Mouse (Mus musculus) hindbrain, embryonic 14.5 days (tissue): ENCODE data around the gene Hnrnpul1. TPM values are rescaled to one million over a fixed set of nuclear protein-coding genes. Genes with fewer than 3 reads are reported as not detected.

Experiments
- ATAC-seq: fragments of 200-750 bp; cut with Nextera tagmentation; 2 replicates; pipeline ENCODE4 v1.8.0; 2017; ENCODE audit warnings: moderate number of reproducible peaks, mild to moderate bottlenecking, moderate TSS enrichment, moderate library complexity; ENCODE audit not compliant: low FRiP score
- DNase-seq: peaks from one replicate; pipeline ENCODE4 v3.0.0-alpha.2; 2015; ENCODE audit warnings: low spot score
- H3K27ac ChIP-seq: fragments of 300-500 bp; sonication (generic); 2 replicates; pipeline ENCODE4 v1.5.1; 2014; ENCODE audit warnings: mild to moderate bottlenecking, moderate library complexity
- H3K27me3 ChIP-seq: fragments of 300-500 bp; sonication (generic); 2 replicates; pipeline ENCODE4 v1.6.1; 2014; ENCODE audit warnings: mild to moderate bottlenecking, low read length, mixed read lengths; ENCODE audit not compliant: control insufficient read depth, insufficient read depth
- H3K36me3 ChIP-seq: fragments of 300-500 bp; sonication (generic); replicated peaks from 2 replicates; pipeline ENCODE4 v1.6.1; 2014; ENCODE audit not compliant: control insufficient read depth, insufficient read depth
- H3K4me1 ChIP-seq: fragments of 300-500 bp; sonication (generic); replicated peaks from 2 replicates; pipeline ENCODE4 v1.6.1; 2014; ENCODE audit warnings: antibody characterized with exemption, low read length, mixed read lengths; ENCODE audit not compliant: control insufficient read depth, insufficient read depth
- H3K4me2 ChIP-seq: fragments of 300-500 bp; sonication (generic); replicated peaks from 2 replicates; pipeline ENCODE4 v1.6.1; 2014; ENCODE audit warnings: mild to moderate bottlenecking, moderate library complexity
- H3K4me3 ChIP-seq: fragments of 300-500 bp; sonication (generic); replicated peaks from 2 replicates; pipeline ENCODE4 v1.5.1; 2014; ENCODE audit warnings: mild to moderate bottlenecking, low read length
- H3K9ac ChIP-seq: fragments of 300-500 bp; sonication (generic); 2 replicates; pipeline ENCODE4 v1.6.1; 2014
- H3K9me3 ChIP-seq: fragments of 300-500 bp; sonication (generic); 2 replicates; pipeline ENCODE4 v1.6.1; 2016; ENCODE audit warnings: low read length; ENCODE audit not compliant: control insufficient read depth
- WGBS: fragments of 180-500 bp; shearing (Covaris S2); extraction: QIAGEN DNeasy Blood & Tissue Kit; methylation state at CpG from one replicate; pipeline ENCODE4 v1.1.7; 2014; 5-methylcytosine and 5-hydroxymethylcytosine counted together
- polyA plus RNA-seq: library from polyadenylated mRNA; unstranded; fragments of >200 nt; fragmentation: Nextera tagmentation; extraction: Ambion mirVana; gene quantifications from 2 replicates; pipeline ENCODE4 v1.2.1, GENCODE M21; 2014

The Hnrnpul1 gene
- polyA plus RNA-seq, 1 experiment from 2014 or later, result 54.7 TPM

DNA sequence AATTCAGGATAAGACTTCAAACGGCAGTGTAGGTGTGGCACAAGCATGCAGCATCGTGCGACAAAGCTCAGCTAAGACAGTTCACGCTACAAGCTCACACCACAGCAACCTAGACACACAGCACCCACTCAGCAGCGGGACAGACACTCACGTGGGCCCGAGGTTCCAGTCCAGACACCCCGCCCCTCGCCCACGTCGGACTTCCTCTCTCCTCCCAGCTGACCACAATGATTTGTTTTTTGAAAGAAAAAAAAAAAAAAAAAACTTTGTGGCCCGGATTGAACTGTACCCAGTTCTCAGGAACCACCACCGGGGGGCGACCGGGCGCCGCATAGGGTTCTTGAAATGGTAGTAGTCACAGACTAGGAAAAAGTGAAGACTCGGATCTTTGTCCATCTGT lies 1.5 kb upstream of the Hnrnpul1 start:
- under 1% methylated on average over 18 of the region's 18 CpGs for WGBS
- ATAC-seq (peak; percentile 13; the same call in 1 of the 2 replicates), DNase-seq (peak; percentile 85)
- Histone ChIP-seq H3K27ac (peak overlapping the region; percentile 99), H3K4me2 (peak overlapping the region; percentile 98), H3K27me3 (no peaks in the 10 kb centered on the region), H3K4me1 (peaks cover 17% of the 10 kb centered on the region), H3K4me3 (peak overlapping the region; percentile 96), H3K36me3 (peaks cover 9% of the 10 kb centered on the region; the same call in 1 of the 2 replicates), H3K9me3 (no peaks in the 10 kb centered on the region), H3K9ac (peak overlapping the region; percentile 55)

DNA sequence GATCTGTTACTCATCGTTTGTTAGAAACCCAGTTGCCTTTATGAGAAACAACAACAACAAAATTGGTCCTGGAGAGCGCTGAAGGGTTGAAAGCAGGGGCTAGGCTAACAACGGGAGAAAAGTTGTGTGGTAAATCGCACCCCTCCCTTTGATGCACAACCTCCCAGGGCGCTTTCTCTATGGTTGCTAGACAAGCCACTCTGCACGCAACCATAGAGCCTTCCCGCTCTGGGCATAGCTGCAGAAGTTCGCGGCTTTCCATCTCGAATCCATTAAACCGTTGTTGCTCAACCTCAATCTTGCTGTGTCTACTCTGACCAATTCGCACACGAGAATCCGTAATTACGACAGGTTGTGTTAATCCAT lies 894 bp upstream of the Hnrnpul1 start:
- under 1% methylated on average over 15 of the region's 15 CpGs for WGBS
- DNase-seq, result peak; percentile 74
- H3K9ac ChIP-seq, result peak overlapping the region; percentile 55

DNA sequence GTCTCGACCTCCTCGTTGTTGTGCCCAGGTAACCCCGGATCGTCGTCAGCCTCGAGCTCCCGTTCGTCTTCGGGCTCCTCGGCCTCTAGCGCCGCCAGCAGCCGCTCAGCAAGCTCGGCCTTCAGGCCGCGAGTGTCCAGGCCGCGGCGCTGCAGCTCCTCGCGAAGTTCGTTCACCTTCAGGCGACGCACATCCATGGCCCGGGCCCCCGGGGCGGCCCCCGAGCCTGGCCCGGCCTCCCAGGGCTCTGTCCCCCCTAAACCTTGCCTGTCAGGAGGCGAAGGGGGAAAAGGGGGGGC lies 169 bp downstream of the Hnrnpul1 start:
- 0% methylated on average over 29 of the region's 30 CpGs for WGBS
- ATAC-seq, result no peak
- Histone ChIP-seq H3K9ac (peak overlapping the region; percentile 97), H3K9me3 (no peaks in the 10 kb centered on the region), H3K4me2 (peak overlapping the region; percentile 99), H3K4me1 (peaks cover 17% of the 10 kb centered on the region), H3K36me3 (peaks cover 25% of the 10 kb centered on the region), H3K4me3 (peak overlapping the region; percentile 96), H3K27ac (peak overlapping the region; percentile 99), H3K27me3 (no peaks in the 10 kb centered on the region)
- no peak for DNase-seq

More for the DNA sequence above, 894 bp upstream of the Hnrnpul1 start:
- peaks cover 17% of the 10 kb centered on the region for H3K4me1 ChIP-seq
- H3K4me3 ChIP-seq, result peak overlapping the region; percentile 96
- H3K27me3 ChIP-seq, result no peaks in the 10 kb centered on the region
- no peaks in the 10 kb centered on the region for H3K9me3 ChIP-seq
- peaks cover 14% of the 10 kb centered on the region; the same call in 1 of the 2 replicates for H3K36me3 ChIP-seq
- H3K27ac ChIP-seq, result peak overlapping the region; percentile 99
- H3K4me2 ChIP-seq, result peak overlapping the region; percentile 98
- peak; percentile 50 for ATAC-seq

DNA sequence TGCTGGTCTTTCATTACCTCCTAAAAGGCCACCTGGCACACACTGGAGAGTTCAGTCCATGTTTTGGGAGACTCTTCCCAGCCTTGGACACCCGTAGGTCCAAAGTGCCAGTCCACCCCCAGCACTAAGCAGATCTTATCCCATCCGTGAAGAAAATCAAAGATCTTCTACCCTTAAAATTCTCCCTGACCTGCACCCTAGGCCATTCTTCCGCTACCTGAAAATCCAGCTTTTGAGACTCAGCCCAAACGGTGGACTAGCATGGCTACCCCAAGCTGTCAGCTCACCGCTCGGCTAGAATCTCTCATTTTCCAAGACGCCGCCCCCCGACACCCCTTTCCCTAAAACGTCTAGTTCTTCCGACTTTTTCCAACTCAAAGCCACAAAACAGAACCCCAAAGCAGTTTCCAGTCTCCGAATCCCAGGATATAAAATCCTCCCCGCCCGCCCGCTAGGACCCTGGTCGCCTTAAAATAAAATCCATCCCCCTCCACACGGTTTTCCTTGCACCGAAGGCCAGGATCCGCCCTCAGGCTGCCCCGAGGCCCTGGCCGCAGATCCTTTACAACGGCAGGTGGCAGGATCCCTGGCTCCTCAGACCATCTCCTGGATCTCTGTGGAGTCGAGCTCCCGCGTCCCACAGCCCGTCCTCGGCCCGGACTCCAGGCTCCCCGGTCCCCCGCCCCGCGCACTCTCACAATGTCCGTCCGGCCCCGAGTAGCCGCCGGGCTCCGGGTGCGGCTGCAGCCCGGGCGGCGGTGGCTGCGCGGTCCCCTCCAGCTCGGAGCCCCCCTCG lies 716 bp downstream of the Hnrnpul1 start:
- ATAC-seq (peak; percentile 6; the same call in 1 of the 2 replicates), DNase-seq (no peak)
- H3K36me3 ChIP-seq, result peaks cover 30% of the 10 kb centered on the region
- peaks cover 17% of the 10 kb centered on the region for H3K4me1 ChIP-seq
- peak overlapping the region; percentile 99 for H3K27ac ChIP-seq
- no peaks in the 10 kb centered on the region for H3K27me3 ChIP-seq
- peak overlapping the region; percentile 99 for H3K4me2 ChIP-seq
- H3K4me3 ChIP-seq, result peak overlapping the region; percentile 96
- peak overlapping the region; percentile 97 for H3K9ac ChIP-seq
- H3K9me3 ChIP-seq, result no peaks in the 10 kb centered on the region
- WGBS, result 2% methylated on average over 46 of the region's 46 CpGs

DNA sequence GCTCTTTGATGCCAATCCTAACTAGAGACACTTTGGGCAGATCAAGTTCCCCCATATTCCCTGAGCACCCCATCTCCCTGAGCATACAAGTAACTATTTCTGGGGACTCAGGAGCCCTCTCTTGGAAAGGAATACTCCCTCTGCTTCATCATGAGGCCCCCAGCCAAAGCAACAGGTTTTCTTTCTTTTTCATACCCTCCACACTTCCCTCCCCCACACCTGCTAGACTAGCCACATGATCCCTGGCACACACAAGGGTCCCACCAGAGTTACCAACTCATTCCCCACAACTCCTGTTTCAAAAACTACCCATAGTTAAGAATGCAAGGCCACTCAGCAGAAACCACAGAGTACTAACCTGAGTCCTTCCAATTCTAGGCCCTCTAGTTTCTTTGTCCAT lies 1.5 kb downstream of the Hnrnpul1 start:
- peak overlapping the region; percentile 96 for H3K4me3 ChIP-seq

DNA sequence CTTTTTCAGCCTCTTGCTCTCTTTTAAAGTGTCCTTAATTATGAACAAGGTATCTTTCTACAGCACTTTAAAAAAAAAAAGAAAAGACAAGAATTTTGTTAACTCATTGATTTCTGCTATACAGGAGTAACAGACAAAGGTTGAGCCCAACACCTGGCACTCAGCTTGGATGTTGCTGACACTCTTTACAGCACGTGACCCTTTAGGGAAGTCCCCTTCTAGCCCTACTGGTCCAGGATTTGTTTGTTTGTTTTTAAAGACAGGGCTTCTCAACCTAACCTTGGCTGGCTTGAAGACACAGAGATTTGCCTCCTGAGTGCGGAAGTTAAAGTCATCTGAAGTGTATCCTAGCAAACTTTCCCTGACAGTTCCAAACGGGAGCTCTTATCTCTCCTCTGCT lies 7.7 kb downstream of the Hnrnpul1 start:
- Histone ChIP-seq H3K36me3 (peaks cover 98% of the 10 kb centered on the region), H3K9ac (no peak overlapping the region), H3K27me3 (no peaks in the 10 kb centered on the region), H3K4me3 (no peak overlapping the region), H3K27ac (no peak overlapping the region), H3K9me3 (no peaks in the 10 kb centered on the region), H3K4me2 (no peak overlapping the region), H3K4me1 (no peaks in the 10 kb centered on the region)
- ATAC-seq (no peak), DNase-seq (no peak)
- WGBS, result 92% methylated on average over 3 of the region's 3 CpGs

More for the DNA sequence above, 1.5 kb downstream of the Hnrnpul1 start:
- H3K27ac ChIP-seq, result no peak overlapping the region
- DNase-seq, result no peak
- H3K27me3 ChIP-seq, result no peaks in the 10 kb centered on the region
- no peaks in the 10 kb centered on the region for H3K9me3 ChIP-seq
- H3K36me3 ChIP-seq, result peaks cover 38% of the 10 kb centered on the region
- H3K4me2 ChIP-seq, result peak overlapping the region; percentile 99
- ATAC-seq, result no peak
- peaks cover 17% of the 10 kb centered on the region for H3K4me1 ChIP-seq
- H3K9ac ChIP-seq, result peak overlapping the region; percentile 97

DNA sequence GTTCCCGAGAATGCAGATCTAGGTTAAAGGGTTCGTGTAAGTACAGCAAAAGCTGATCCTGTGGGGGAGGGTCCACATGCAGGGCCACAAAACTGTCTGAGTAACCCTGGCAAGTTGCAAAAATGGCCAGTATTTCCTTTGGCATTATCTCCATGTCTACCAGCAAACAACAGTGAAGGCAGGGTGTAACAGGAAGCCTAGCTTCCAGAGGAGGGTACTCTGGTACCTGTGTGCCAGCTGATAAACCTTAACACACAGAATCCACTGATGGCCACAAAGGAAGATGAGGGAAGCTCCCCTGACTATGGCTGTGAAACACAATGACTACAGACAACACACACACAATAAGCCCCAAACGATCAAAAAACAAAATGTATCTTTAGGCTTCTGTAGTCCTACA lies 16.3 kb downstream of the Hnrnpul1 start:
- WGBS, result 95% methylated on average over 3 of the region's 3 CpGs

DNA sequence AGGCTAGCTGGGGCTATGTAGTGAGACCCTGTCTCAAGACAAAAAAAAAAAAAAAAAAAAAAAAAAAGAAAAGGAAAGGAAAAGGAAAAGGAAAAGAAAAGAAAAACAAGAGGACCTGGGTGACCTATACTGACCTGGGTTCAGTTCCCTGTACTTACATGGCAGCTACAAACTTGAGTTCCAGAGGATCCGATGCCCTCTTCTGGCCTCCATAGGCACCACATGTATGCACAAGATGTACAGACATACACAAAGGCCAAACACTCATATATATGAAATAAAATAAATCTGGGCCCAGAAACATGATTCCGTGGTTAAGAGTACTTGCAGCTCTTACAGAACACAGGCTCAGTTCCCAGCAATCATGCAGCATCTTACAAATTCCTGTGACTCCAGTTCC lies 17.6 kb downstream of the Hnrnpul1 start:
- no peak overlapping the region for H3K27ac ChIP-seq
- DNase-seq (no peak), ATAC-seq (no peak)
- H3K27me3 ChIP-seq, result no peaks in the 10 kb centered on the region
- H3K4me2 ChIP-seq, result no peak overlapping the region
- H3K9me3 ChIP-seq, result no peaks in the 10 kb centered on the region
- H3K36me3 ChIP-seq, result peaks cover 100% of the 10 kb centered on the region
- no peak overlapping the region for H3K4me3 ChIP-seq
- 93% methylated on average over 2 of the region's 2 CpGs for WGBS
- H3K9ac ChIP-seq, result no peak overlapping the region
- H3K4me1 ChIP-seq, result no peaks in the 10 kb centered on the region

More for the DNA sequence above, 16.3 kb downstream of the Hnrnpul1 start:
- DNase-seq (no peak), ATAC-seq (no peak)
- H3K4me3 ChIP-seq, result no peak overlapping the region
- no peaks in the 10 kb centered on the region for H3K9me3 ChIP-seq
- H3K27ac ChIP-seq, result no peak overlapping the region
- no peaks in the 10 kb centered on the region for H3K27me3 ChIP-seq
- peaks cover 100% of the 10 kb centered on the region for H3K36me3 ChIP-seq
- no peaks in the 10 kb centered on the region for H3K4me1 ChIP-seq
- H3K9ac ChIP-seq, result no peak overlapping the region
- no peak overlapping the region for H3K4me2 ChIP-seq

DNA sequence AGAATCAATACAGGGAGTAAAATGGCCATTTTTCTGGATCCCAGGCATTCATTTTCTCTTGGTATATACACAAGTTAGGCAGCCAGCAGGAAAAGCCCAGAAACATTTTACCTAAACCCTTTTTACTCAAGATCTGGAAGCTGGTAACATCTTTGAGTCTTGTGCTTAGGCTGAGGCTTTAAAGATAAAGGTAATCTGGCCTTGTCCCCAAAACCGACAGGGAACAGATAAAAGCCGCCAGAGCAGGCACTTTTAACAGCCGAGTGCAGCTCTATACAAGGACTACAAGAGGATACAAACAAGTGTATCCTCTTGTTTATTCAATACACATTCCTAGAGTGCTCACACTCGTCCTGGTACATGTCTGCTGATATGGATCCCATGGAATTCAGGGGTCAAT lies 19.6 kb downstream of the Hnrnpul1 start:
- Histone ChIP-seq H3K4me1 (no peaks in the 10 kb centered on the region), H3K27me3 (no peaks in the 10 kb centered on the region), H3K4me2 (no peak overlapping the region), H3K9me3 (no peaks in the 10 kb centered on the region), H3K27ac (no peak overlapping the region), H3K4me3 (no peak overlapping the region), H3K9ac (no peak overlapping the region), H3K36me3 (peaks cover 99% of the 10 kb centered on the region)
- ATAC-seq, result no peak
- no peak for DNase-seq
- 84% methylated on average over 4 of the region's 4 CpGs for WGBS
